Comparison of ENCODE assay signal across 8 mouse cellular contexts in the genomic region with DNA sequence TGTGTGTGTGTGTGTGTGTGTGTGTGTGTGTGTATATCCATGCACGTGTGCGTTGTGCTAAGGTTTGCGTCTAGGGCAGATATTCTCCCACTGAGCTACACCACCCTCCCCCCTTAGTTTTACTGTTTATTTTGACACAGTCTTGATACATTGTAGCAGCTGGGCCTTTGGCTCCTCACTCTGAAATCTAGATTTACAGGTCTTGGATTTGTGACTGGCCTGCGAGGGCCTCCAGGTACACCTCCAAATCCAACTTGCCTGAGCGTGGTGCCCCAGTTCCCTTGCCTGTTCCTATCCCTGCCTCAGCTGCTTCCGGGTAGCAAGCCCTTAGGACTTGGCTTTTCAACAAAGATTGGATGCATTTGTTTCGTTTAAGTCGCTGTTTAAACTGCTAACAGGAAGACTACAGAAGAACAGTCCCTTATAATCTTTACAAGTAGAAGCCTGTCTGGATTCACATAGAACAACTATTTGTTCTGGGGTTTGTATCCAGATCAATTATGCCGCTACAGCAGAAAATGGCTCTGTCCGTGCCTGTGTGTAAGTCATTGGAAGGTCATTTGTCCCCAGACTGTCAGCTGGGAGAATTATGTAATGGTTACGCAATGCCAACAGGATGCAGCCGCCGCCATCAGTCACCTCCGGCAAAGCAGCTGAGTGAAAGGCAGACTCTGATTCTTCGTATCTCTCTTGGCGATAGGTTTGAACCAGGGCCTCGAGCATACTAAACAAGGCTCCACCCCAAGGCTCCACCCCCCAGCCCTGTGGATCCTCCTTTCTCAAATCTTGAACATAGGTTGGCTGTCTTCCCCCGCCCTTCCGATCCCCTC. TPM values are rescaled to one million over a fixed set of nuclear protein-coding genes. Genes with fewer than 3 reads are reported as not detected.
DNase-seq lines count a peak whose midpoint lies in the region; ATAC-seq and TF ChIP-seq lines count a peak whose summit lies in the region.

No protein-coding gene starts in this region.

- H3K36me3 ChIP-seq in ES-E14 (ENCODE audit: control insufficient read depth, insufficient read depth, low read length, poor library complexity, severe bottlenecking) = peaks cover 28% of the 10 kb centered on the region
- peaks cover 37% of the 10 kb centered on the region for H3K36me3 ChIP-seq in embryonic facial prominence, embryonic 13.5 days
- H3K36me3 ChIP-seq in liver, embryonic 13.5 days = peaks cover 30% of the 10 kb centered on the region
- H3K36me3 ChIP-seq in forebrain, embryonic 16.5 days (ENCODE audit: control insufficient read depth, insufficient read depth) = peaks cover 17% of the 10 kb centered on the region
- H3K36me3 ChIP-seq in forebrain, embryonic 10.5 days (replicated peaks) = peaks cover 53% of the 10 kb centered on the region

- in situ Hi-C loops in ES-E14 (cut with MboI; ENCODE audit: low sequenced_read_pairs in 2 of 2, unreplicated experiment in 2 of 2) = no loop called here

- peak overlapping the region; percentile 67 for H3K9ac ChIP-seq in ES-E14 (ENCODE audit: insufficient read depth, low read depth, low read length, poor library complexity, severe bottlenecking)
- H3K9ac ChIP-seq in embryonic facial prominence, embryonic 13.5 days = no peak overlapping the region
- no peak overlapping the region for H3K9ac ChIP-seq in liver, embryonic 13.5 days
- no peak overlapping the region for H3K9ac ChIP-seq in forebrain, embryonic 16.5 days (replicated peaks; ENCODE audit: low read depth, low read length)

- peak overlapping the region in 1 of 2 experiments; percentile 42; a peak in 2 of 4 replicates for H3K4me3 ChIP-seq in ES-E14 (ENCODE audit: insufficient read depth in 1 of 2, low read depth in 1 of 2, low read length in 2 of 2, poor library complexity in 1 of 2, severe bottlenecking in 1 of 2)
- no peak overlapping the region for H3K4me3 ChIP-seq in embryonic facial prominence, embryonic 13.5 days
- H3K4me3 ChIP-seq in liver, embryonic 13.5 days (replicated peaks) = no peak overlapping the region
- H3K4me3 ChIP-seq in forebrain, embryonic 16.5 days (replicated peaks; ENCODE audit: low read length) = no peak overlapping the region
- H3K4me3 ChIP-seq in forebrain, embryonic 10.5 days = no peak overlapping the region

- peak overlapping the region; percentile 95 for H3K27ac ChIP-seq in ES-E14 (ENCODE audit: insufficient read depth, low read depth, low read length, poor library complexity, severe bottlenecking)
- peak overlapping the region; percentile 74; the same call in 1 of the 2 replicates for H3K27ac ChIP-seq in embryonic facial prominence, embryonic 13.5 days
- H3K27ac ChIP-seq in liver, embryonic 13.5 days = peak overlapping the region; percentile 69
- no peak overlapping the region for H3K27ac ChIP-seq in forebrain, embryonic 16.5 days (ENCODE audit: low read length)
- no peak overlapping the region for H3K27ac ChIP-seq in forebrain, embryonic 10.5 days

- no peaks in the 10 kb centered on the region for H3K27me3 ChIP-seq in embryonic facial prominence, embryonic 13.5 days
- H3K27me3 ChIP-seq in liver, embryonic 13.5 days = no peaks in the 10 kb centered on the region
- H3K27me3 ChIP-seq in forebrain, embryonic 16.5 days (replicated peaks; ENCODE audit: control insufficient read depth, insufficient read depth, low read length) = no peaks in the 10 kb centered on the region
- H3K27me3 ChIP-seq in forebrain, embryonic 10.5 days (ENCODE audit: poor library complexity, severe bottlenecking) = no peaks in the 10 kb centered on the region

- H3K9me3 ChIP-seq in ES-E14 (ENCODE audit: control insufficient read depth, insufficient read depth, low read depth, low read length) = no peaks in the 10 kb centered on the region
- H3K9me3 ChIP-seq in embryonic facial prominence, embryonic 13.5 days = no peaks in the 10 kb centered on the region
- no peaks in the 10 kb centered on the region for H3K9me3 ChIP-seq in liver, embryonic 13.5 days (replicated peaks)
- H3K9me3 ChIP-seq in forebrain, embryonic 16.5 days (ENCODE audit: control insufficient read depth, low read length) = no peaks in the 10 kb centered on the region
- no peaks in the 10 kb centered on the region; the same call in 1 of the 2 replicates for H3K9me3 ChIP-seq in forebrain, embryonic 10.5 days

- 83% methylated on average over 19 of the region's 19 CpGs for WGBS in embryonic facial prominence, embryonic 13.5 days
- 59% methylated on average over 19 of the region's 19 CpGs for WGBS in liver, embryonic 13.5 days (ENCODE audit: insufficient replicate concordance)
- 91% methylated on average over 19 of the region's 19 CpGs for WGBS in forebrain, embryonic 16.5 days
- 97% methylated on average over 19 of the region's 19 CpGs for WGBS in forebrain, embryonic 10.5 days

- peaks cover 11 to 34% of the 10 kb centered on the region in 2 experiments; a peak in 3 of 4 replicates for H3K4me1 ChIP-seq in ES-E14 (ENCODE audit: control insufficient read depth in 2 of 2, insufficient read depth in 2 of 2, low read length in 2 of 2, poor library complexity in 1 of 2)
- peaks cover 26% of the 10 kb centered on the region for H3K4me1 ChIP-seq in embryonic facial prominence, embryonic 13.5 days
- peaks cover 69% of the 10 kb centered on the region for H3K4me1 ChIP-seq in liver, embryonic 13.5 days (replicated peaks)
- H3K4me1 ChIP-seq in forebrain, embryonic 16.5 days (replicated peaks; ENCODE audit: control insufficient read depth, insufficient read depth, low read length) = peaks cover 11% of the 10 kb centered on the region
- peaks cover 25% of the 10 kb centered on the region for H3K4me1 ChIP-seq in forebrain, embryonic 10.5 days

- H3K4me2 ChIP-seq in embryonic facial prominence, embryonic 13.5 days = no peak overlapping the region
- no peak overlapping the region for H3K4me2 ChIP-seq in liver, embryonic 13.5 days
- H3K4me2 ChIP-seq in forebrain, embryonic 16.5 days (ENCODE audit: low read length) = no peak overlapping the region

- DNase-seq in ES-E14 (ENCODE audit: low read depth, low spot score) = peak; percentile 86
- peak; percentile 66 for DNase-seq in heart, postnatal 4 days
- DNase-seq in liver, embryonic 13.5 days = no peak
- DNase-seq in c-Kit-positive CD71-positive TER-119-positive erythroid progenitor cells, embryonic 14.5 days (ENCODE audit: low spot score) = no peak
- no peak for DNase-seq in forebrain, embryonic 10.5 days (ENCODE audit: extremely low spot score, low spot score)

- ATAC-seq in embryonic facial prominence, embryonic 13.5 days (ENCODE audit: insufficient number of reproducible peaks, insufficient read depth, low FRiP score, low TSS enrichment, low read depth) = no peak
- no peak for ATAC-seq in liver, embryonic 13.5 days (ENCODE audit: low read depth)
- ATAC-seq in erythroid progenitor cell, adult 5-6 weeks (replicated peaks; ENCODE audit: low FRiP score, poor library complexity, severe bottlenecking) = no peak
- ATAC-seq in forebrain, embryonic 16.5 days = no peak

TF ChIP-seq in ES-E14, 5 proteins besides CTCF, POLR2A, EP300 and RAD21:
- TF ChIP-seq ZC3H11A (IDR thresholded peaks at IDR 0.05; ENCODE audit: borderline replicate concordance, low read depth, low read length) (no peak), HCFC1 (IDR thresholded peaks at IDR 0.05; ENCODE audit: borderline replicate concordance, insufficient read depth, low read length) (no peak), ZNF384 (IDR thresholded peaks at IDR 0.05; ENCODE audit: low read depth, low read length) (no peak), MAFK (IDR thresholded peaks at IDR 0.05; ENCODE audit: insufficient read depth, low read depth, low read length) (peak; percentile 43; the same call in 1 of the 2 replicates), CHD2 (IDR thresholded peaks at IDR 0.05; ENCODE audit: low read depth, low read length) (no peak; the same call in 1 of the 2 replicates)
TF ChIP-seq in ES-E14: peak in this region for 1.

RNA-seq across cellular contexts. Expression of gene Sec14l1, which starts 31.7 kb away (rescaled TPM):
- total RNA-seq in ES-E14 (2012; rRNA removed) = 36.7 and 43.6 TPM in 2 replicates
- 44.3 and 47.3 TPM in 2 replicates for polyA plus RNA-seq in embryonic facial prominence, embryonic 13.5 days (2015; fragmentation: Nextera tagmentation; extraction: Ambion mirVana)
- total RNA-seq in heart, postnatal 4 days (2021) = 10 to 100 TPM; 78.4 to 81.7 TPM
- 19.7 and 23.2 TPM in 2 replicates for polyA plus RNA-seq in liver, embryonic 13.5 days (2015; fragmentation: Nextera tagmentation; extraction: Ambion mirVana)
- 27.4 and 32.3 TPM in 2 replicates for total RNA-seq in erythroid progenitor cell, adult 5-6 weeks (2015; ENCODE audit: low replicate concordance)
- 41.3 and 44.3 TPM in 2 replicates for total RNA-seq in erythroid progenitor cell, adult 5-6 weeks (2017; ENCODE audit: low replicate concordance)
- polyA plus RNA-seq in forebrain, embryonic 16.5 days (2015; fragmentation: Nextera tagmentation; extraction: Ambion mirVana) = 76.9 and 83.7 TPM in 2 replicates
- 44.3 and 46.7 TPM in 2 replicates for polyA plus RNA-seq in forebrain, embryonic 10.5 days (2016; fragmentation: Nextera tagmentation; extraction: Ambion mirVana)

Comparison
In these comparisons a context has a peak if more than half of its experiments do, and no peak if none do; other contexts are left out.
1. DNase-seq: peak in ES-E14 (single experiment) and heart, postnatal 4 days (single experiment); none in liver, embryonic 13.5 days (single experiment), c-Kit-positive CD71-positive TER-119-positive erythroid progenitor cells, embryonic 14.5 days (single experiment) and forebrain, embryonic 10.5 days (single experiment).
2. H3K27ac ChIP-seq: peak in ES-E14 (single experiment), embryonic facial prominence, embryonic 13.5 days (single experiment) and liver, embryonic 13.5 days (single experiment); none in forebrain, embryonic 16.5 days (single experiment) and forebrain, embryonic 10.5 days (single experiment).